Comparison of ENCODE assay signal across 26 mouse cellular contexts in genomic region chr4:103667438-103667837, GRCm38 (mm10). TPM values are rescaled to one million over a fixed set of nuclear protein-coding genes. Genes with fewer than 3 reads are reported as not detected.
"Had no signal": no experiment of that assay in that cellular context is flagged by ENCODE, and none has a peak within 500 bp of the region (broad histone marks: within the 10 kb centered on the region; RNA-seq: fewer than 3 reads in every experiment).

No protein-coding gene starts in this region.

- H3K27ac ChIP-seq: heart, embryonic 10.5 days; hindbrain, embryonic 13.5 days; hindbrain, embryonic 15.5 days; hindbrain, postnatal 0 days; intestine, embryonic 15.5 days; limb, embryonic 13.5 days; limb, embryonic 15.5 days; liver, embryonic 12.5 days; liver, embryonic 14.5 days had no signal

- H3K4me1 ChIP-seq: heart, embryonic 10.5 days; heart, embryonic 12.5 days; hindbrain, embryonic 13.5 days; hindbrain, embryonic 15.5 days; intestine, embryonic 15.5 days; limb, embryonic 13.5 days; limb, embryonic 15.5 days; liver, embryonic 12.5 days had no signal

- ATAC-seq: hindbrain, postnatal 0 days; inflammation-experienced regulatory T-cells, adult 6 months; intestine, embryonic 15.5 days; intestine, postnatal 0 days; liver, embryonic 12.5 days had no signal

- H3K9ac ChIP-seq: heart, embryonic 12.5 days; hindbrain, embryonic 13.5 days; hindbrain, embryonic 15.5 days; intestine, embryonic 15.5 days; limb, embryonic 13.5 days; limb, embryonic 15.5 days; liver, embryonic 12.5 days; liver, embryonic 14.5 days had no signal

- DNase-seq: gastrocnemius, postnatal 14 days; gastrocnemius, postnatal 36 days; heart, adult 18-20 months; heart, postnatal 10 days; kidney, adult 18-20 months; kidney, adult 8-10 months; kidney, postnatal 10 days; kidney, postnatal 25 days; layer of hippocampus, adult 9-11 months; layer of hippocampus, postnatal 36 days; left cerebral cortex, postnatal 4 days had no signal

- H3K36me3 ChIP-seq: heart, embryonic 10.5 days; heart, embryonic 12.5 days; hindbrain, embryonic 13.5 days; hindbrain, embryonic 15.5 days; intestine, embryonic 15.5 days; limb, embryonic 13.5 days; limb, embryonic 15.5 days; liver, embryonic 12.5 days had no signal

- H3K27me3 ChIP-seq: heart, embryonic 12.5 days; hindbrain, embryonic 13.5 days; hindbrain, embryonic 15.5 days; intestine, embryonic 15.5 days; limb, embryonic 13.5 days; limb, embryonic 15.5 days; liver, embryonic 12.5 days had no signal

- H3K9me3 ChIP-seq: heart, embryonic 10.5 days; heart, embryonic 12.5 days; hindbrain, embryonic 13.5 days; hindbrain, embryonic 15.5 days; intestine, embryonic 15.5 days; limb, embryonic 13.5 days; limb, embryonic 15.5 days; liver, embryonic 12.5 days had no signal

- H3K4me2 ChIP-seq: heart, embryonic 12.5 days; hindbrain, embryonic 13.5 days; hindbrain, embryonic 15.5 days; intestine, embryonic 15.5 days; limb, embryonic 13.5 days; limb, embryonic 15.5 days; liver, embryonic 12.5 days had no signal

- H3K4me3 ChIP-seq: heart, embryonic 10.5 days; heart, embryonic 12.5 days; hindbrain, embryonic 13.5 days; hindbrain, embryonic 15.5 days; intestine, embryonic 15.5 days; limb, embryonic 13.5 days; limb, embryonic 15.5 days; liver, embryonic 12.5 days had no signal

RNA-seq across cellular contexts. Expression of gene Dab1, which starts 48.3 kb away (rescaled TPM):
- total RNA-seq: gastrocnemius, adult 18-20 months; gastrocnemius, adult 8-10 months; hematopoietic stem cell, adult 5-6 weeks had no signal
- polyA plus RNA-seq: inflammation-experienced regulatory T-cells, adult 6 months had no signal
